Comparison of ENCODE assay signal across 8 mouse cellular contexts in genomic region chrX:56755646-56756045, GRCm38 (mm10). TPM values are rescaled to one million over a fixed set of nuclear protein-coding genes. Genes with fewer than 3 reads are reported as not detected.
DNase-seq lines count a peak whose midpoint lies in the region; TF ChIP-seq lines count a peak whose summit lies in the region.
"Had no signal": no experiment of that assay in that cellular context is flagged by ENCODE, and none has a peak within 500 bp of the region (broad histone marks: within the 10 kb centered on the region; RNA-seq: fewer than 3 reads in every experiment).

No protein-coding gene starts in this region.

- no peak overlapping the region for H3K27ac ChIP-seq in left cerebral cortex, adult 2 months
- H3K27ac ChIP-seq: embryonic facial prominence, embryonic 12.5 days had no signal

- H3K4me3 ChIP-seq in left cerebral cortex, adult 2 months: no peak overlapping the region
- H3K4me3 ChIP-seq: embryonic facial prominence, embryonic 12.5 days had no signal

- no peak for DNase-seq in left cerebral cortex, adult 2 months (ENCODE audit: extremely low spot score in 1 of 2, low spot score in 2 of 2)
- DNase-seq in left cerebral cortex, adult 8-10 months (ENCODE audit: low spot score in 2 of 2): no peak
- DNase-seq in NIH3T3 (ENCODE audit: low read depth): peak; percentile 59
- peak; percentile 21 to 58 for DNase-seq in adrenal gland, postnatal 36 days
- peak; percentile 20 to 43 for DNase-seq in gastrocnemius, adult 8-10 months (ENCODE audit: low spot score in 2 of 2)
- DNase-seq in lung, postnatal 14 days: peak; percentile 58
- no peak for DNase-seq in spleen, postnatal 4 days (ENCODE audit: low spot score in 2 of 2)

- peak; percentile 58 for TF ChIP-seq CTCF in left cerebral cortex, adult 2 months (IDR thresholded peaks at IDR 0.05)

- intact Hi-C loops in left cerebral cortex, adult 2 months (cut with DNase I): no loop called here

RNA-seq across cellular contexts. Expression of gene Fhl1, which starts 24.1 kb away (rescaled TPM):
- 10 to 100 TPM; 89.4 to 94.0 TPM for total RNA-seq in left cerebral cortex, adult 2 months (2021)
- 100 to 1,000 TPM in 1 of 4 experiments, 10 to 100 TPM in 3; 81.8 to 101 (median 89.4) TPM for total RNA-seq in left cerebral cortex, adult 8-10 months (2022)
- 10 to 100 TPM; 37.4 to 73.8 TPM for total RNA-seq in adrenal gland, postnatal 36 days (2021)
- total RNA-seq in gastrocnemius, adult 8-10 months (2022): 1,000 to 10,000 TPM in 2 of 4 experiments, 100 to 1,000 TPM in 2; 965 to 1,061 (median 1,004) TPM

Comparison
In these comparisons a context has a peak if more than half of its experiments do, and no peak if none do; other contexts are left out.
1. DNase-seq: peak in NIH3T3 (single experiment), adrenal gland, postnatal 36 days (2 of 2), gastrocnemius, adult 8-10 months (2 of 2) and lung, postnatal 14 days (single experiment); none in left cerebral cortex, adult 2 months (0 of 2), left cerebral cortex, adult 8-10 months (0 of 2) and spleen, postnatal 4 days (0 of 2).
2. RNA of gene Fhl1, which starts 24.1 kb away (total RNA-seq): 965 to 1,061 TPM in gastrocnemius, adult 8-10 months; 89.4 to 94.0 TPM in left cerebral cortex, adult 2 months, 81.8 to 101 TPM in left cerebral cortex, adult 8-10 months and 37.4 to 73.8 TPM in adrenal gland, postnatal 36 days; every median in the first group is over 4 times any median in the second.